Mouse (Mus musculus): ENCODE measurements around the gene Mmp13. TPM values are rescaled to one million over a fixed set of nuclear protein-coding genes. Genes with fewer than 3 reads are reported as not detected.

The Mmp13 gene
- 0.18 and 0.33 TPM in 2 replicates for polyA plus RNA-seq (2015; fragmentation: Nextera tagmentation; extraction: Ambion mirVana)

- Histone ChIP-seq H3K27me3 (ENCODE audit: insufficient read depth, low read length) (no peaks in the 10 kb centered on the region), H3K36me3 (ENCODE audit: insufficient read depth, low read length) (no peaks in the 10 kb centered on the region), H3K4me2 (ENCODE audit: low read length) (no peak within 1 kb of the TSS), H3K4me3 (replicated peaks; ENCODE audit: low read depth, low read length) (no peak within 1 kb of the TSS), H3K9ac (ENCODE audit: low read depth, low read length) (no peak within 1 kb of the TSS), H3K9me3 (replicated peaks; ENCODE audit: low read length) (no peaks in the 10 kb centered on the region), H3K4me1 (replicated peaks; ENCODE audit: insufficient read depth, low read length) (no peaks in the 10 kb centered on the region), H3K27ac (no peak within 1 kb of the TSS)
- DNase-seq (ENCODE audit: low spot score) (no peak), ATAC-seq (replicated peaks; ENCODE audit: low FRiP score, low read depth) (no peak)
- no peak for TF ChIP-seq CTCF (IDR thresholded peaks at IDR 0.05; ENCODE audit: low read depth)
- WGBS: 83% methylated on average over 1 of the region's 1 CpGs
Measured at GRCm38 (mm10) chr9:7272214-7272613, at the start of gene Mmp13. Gene Mmp13 (plus strand): TSS chr9:7272514.

GRCm38 (mm10) chr9:7238619-7239018 lies 33.7 kb upstream of the Mmp13 start:
- no peaks in the 10 kb centered on the region for H3K4me1 ChIP-seq (replicated peaks; ENCODE audit: insufficient read depth, low read length)
- no peak for ATAC-seq (replicated peaks; ENCODE audit: low FRiP score, low read depth)
- 93% methylated on average over 1 of the region's 1 CpGs for WGBS
- H3K4me2 ChIP-seq (ENCODE audit: low read length): no peak overlapping the region
- no peaks in the 10 kb centered on the region for H3K27me3 ChIP-seq (ENCODE audit: insufficient read depth, low read length)
- no peak overlapping the region for H3K9ac ChIP-seq (ENCODE audit: low read depth, low read length)
- no peak for TF ChIP-seq CTCF (IDR thresholded peaks at IDR 0.05; ENCODE audit: low read depth)
- H3K27ac ChIP-seq: no peak overlapping the region
- H3K36me3 ChIP-seq (ENCODE audit: insufficient read depth, low read length): no peaks in the 10 kb centered on the region
- no peak for DNase-seq (ENCODE audit: low spot score)
- no peak overlapping the region for H3K4me3 ChIP-seq (replicated peaks; ENCODE audit: low read depth, low read length)
- H3K9me3 ChIP-seq (replicated peaks; ENCODE audit: low read length): no peaks in the 10 kb centered on the region

- TF ChIP-seq CTCF (IDR thresholded peaks at IDR 0.05; ENCODE audit: low read depth): no peak
- 54% methylated on average over 2 of the region's 2 CpGs for WGBS
Measured at GRCm38 (mm10) chr9:7239967-7240366, 32.3 kb upstream of the Mmp13 start.

GRCm38 (mm10) chr9:7252797-7253654 lies 19.3 kb upstream of the Mmp13 start:
- Histone ChIP-seq H3K27ac (no peak overlapping the region), H3K36me3 (ENCODE audit: insufficient read depth, low read length) (no peaks in the 10 kb centered on the region), H3K9ac (ENCODE audit: low read depth, low read length) (no peak overlapping the region), H3K4me3 (replicated peaks; ENCODE audit: low read depth, low read length) (no peak overlapping the region), H3K27me3 (ENCODE audit: insufficient read depth, low read length) (no peaks in the 10 kb centered on the region), H3K4me2 (ENCODE audit: low read length) (no peak overlapping the region), H3K4me1 (replicated peaks; ENCODE audit: insufficient read depth, low read length) (no peaks in the 10 kb centered on the region), H3K9me3 (replicated peaks; ENCODE audit: low read length) (no peaks in the 10 kb centered on the region)
- no peak for DNase-seq (ENCODE audit: low spot score)
- 65% methylated on average over 1 of the region's 1 CpGs for WGBS
- ATAC-seq (replicated peaks; ENCODE audit: low FRiP score, low read depth): no peak
- no peak for TF ChIP-seq CTCF (IDR thresholded peaks at IDR 0.05; ENCODE audit: low read depth)

More at GRCm38 (mm10) chr9:7239967-7240366, 32.3 kb upstream of the Mmp13 start:
- no peaks in the 10 kb centered on the region for H3K36me3 ChIP-seq (ENCODE audit: insufficient read depth, low read length)
- no peaks in the 10 kb centered on the region for H3K9me3 ChIP-seq (replicated peaks; ENCODE audit: low read length)
- H3K4me3 ChIP-seq (replicated peaks; ENCODE audit: low read depth, low read length): no peak overlapping the region
- DNase-seq (ENCODE audit: low spot score) (no peak), ATAC-seq (replicated peaks; ENCODE audit: low FRiP score, low read depth) (no peak)
- H3K4me2 ChIP-seq (ENCODE audit: low read length): no peak overlapping the region
- H3K4me1 ChIP-seq (replicated peaks; ENCODE audit: insufficient read depth, low read length): no peaks in the 10 kb centered on the region
- no peak overlapping the region for H3K9ac ChIP-seq (ENCODE audit: low read depth, low read length)
- no peak overlapping the region for H3K27ac ChIP-seq
- no peaks in the 10 kb centered on the region for H3K27me3 ChIP-seq (ENCODE audit: insufficient read depth, low read length)

GRCm38 (mm10) chr9:7261667-7262066 lies 10.6 kb upstream of the Mmp13 start:
- Histone ChIP-seq H3K27me3 (ENCODE audit: insufficient read depth, low read length) (no peaks in the 10 kb centered on the region), H3K4me3 (replicated peaks; ENCODE audit: low read depth, low read length) (no peak overlapping the region), H3K4me1 (replicated peaks; ENCODE audit: insufficient read depth, low read length) (no peaks in the 10 kb centered on the region), H3K9me3 (replicated peaks; ENCODE audit: low read length) (no peaks in the 10 kb centered on the region), H3K27ac (no peak overlapping the region), H3K4me2 (ENCODE audit: low read length) (no peak overlapping the region), H3K9ac (ENCODE audit: low read depth, low read length) (no peak overlapping the region), H3K36me3 (ENCODE audit: insufficient read depth, low read length) (no peaks in the 10 kb centered on the region)
- no peak for ATAC-seq (replicated peaks; ENCODE audit: low FRiP score, low read depth)
- WGBS: 73% methylated on average over 1 of the region's 1 CpGs
- TF ChIP-seq CTCF (IDR thresholded peaks at IDR 0.05; ENCODE audit: low read depth): no peak
- DNase-seq (ENCODE audit: low spot score): no peak

- H3K4me2 ChIP-seq (ENCODE audit: low read length): no peak overlapping the region
- ATAC-seq (replicated peaks; ENCODE audit: low FRiP score, low read depth) (no peak), DNase-seq (ENCODE audit: low spot score) (no peak)
- H3K9me3 ChIP-seq (replicated peaks; ENCODE audit: low read length): no peaks in the 10 kb centered on the region
- H3K4me3 ChIP-seq (replicated peaks; ENCODE audit: low read depth, low read length): no peak overlapping the region
- no peak for TF ChIP-seq CTCF (IDR thresholded peaks at IDR 0.05; ENCODE audit: low read depth)
- no peak overlapping the region for H3K9ac ChIP-seq (ENCODE audit: low read depth, low read length)
- no peaks in the 10 kb centered on the region for H3K27me3 ChIP-seq (ENCODE audit: insufficient read depth, low read length)
- 65% methylated on average over 3 of the region's 3 CpGs for WGBS
- no peaks in the 10 kb centered on the region for H3K4me1 ChIP-seq (replicated peaks; ENCODE audit: insufficient read depth, low read length)
- no peaks in the 10 kb centered on the region for H3K36me3 ChIP-seq (ENCODE audit: insufficient read depth, low read length)
- H3K27ac ChIP-seq: no peak overlapping the region
Measured at GRCm38 (mm10) chr9:7270071-7270470, 2.2 kb upstream of the Mmp13 start.

Measured in kidney, postnatal 0 days (tissue).